Mouse (Mus musculus) hindbrain, embryonic 11.5 days (tissue): ENCODE data around the gene Dph6. TPM values are rescaled to one million over a fixed set of nuclear protein-coding genes. Genes with fewer than 3 reads are reported as not detected.
"Not testable (repeated sequence)": the region's sequence is repeated elsewhere in the genome, so short reads cannot be mapped to it uniquely, and the experiment has no call there.

Experiments used
- ATAC-seq: fragments of 200-750 bp; cut with Nextera tagmentation; 2 replicates; pipeline ENCODE4 v1.8.0; 2017; ENCODE audit warnings: mild to moderate bottlenecking, moderate TSS enrichment, moderate library complexity; ENCODE audit not compliant: low FRiP score
- DNase-seq: peaks from one replicate; pipeline ENCODE4 v3.0.0-alpha.2; 2015; ENCODE audit warnings: low spot score
- H3K27ac ChIP-seq: fragments of 300-500 bp; sonication (generic); 2 replicates; pipeline ENCODE4 v1.5.1; 2014; ENCODE audit warnings: mild to moderate bottlenecking, low read depth, low read length
- H3K27me3 ChIP-seq: fragments of 300-500 bp; sonication (generic); 2 replicates; pipeline ENCODE4 v1.6.1; 2014; ENCODE audit warnings: mild to moderate bottlenecking, low read length, moderate library complexity, mixed read lengths; ENCODE audit not compliant: control insufficient read depth, insufficient read depth
- H3K36me3 ChIP-seq: fragments of 300-500 bp; sonication (generic); 2 replicates; pipeline ENCODE4 v1.6.1; 2014; ENCODE audit warnings: mild to moderate bottlenecking, low read length, moderate library complexity, mixed read lengths; ENCODE audit not compliant: control insufficient read depth, insufficient read depth
- H3K4me1 ChIP-seq: fragments of 300-500 bp; sonication (generic); replicated peaks from 2 replicates; pipeline ENCODE4 v1.6.1; 2014; ENCODE audit warnings: low read length, mixed read lengths; ENCODE audit not compliant: control insufficient read depth, insufficient read depth
- H3K4me2 ChIP-seq: fragments of 300-500 bp; sonication (generic); replicated peaks from 2 replicates; pipeline ENCODE4 v1.6.1; 2014; ENCODE audit warnings: mild to moderate bottlenecking, low read depth, low read length
- H3K4me3 ChIP-seq: fragments of 300-500 bp; sonication (generic); 2 replicates; pipeline ENCODE4 v1.5.1; 2014; ENCODE audit warnings: low read depth, low read length
- H3K9ac ChIP-seq: fragments of 300-500 bp; sonication (generic); 2 replicates; pipeline ENCODE4 v1.6.1; 2014; ENCODE audit warnings: low read depth, low read length
- H3K9me3 ChIP-seq: fragments of 300-500 bp; sonication (generic); 2 replicates; pipeline ENCODE4 v1.6.1; 2016; ENCODE audit warnings: low read length; ENCODE audit not compliant: control insufficient read depth
- WGBS: fragments of 180-500 bp; shearing (Covaris S2); extraction: QIAGEN DNeasy Blood & Tissue Kit; methylation state at CpG from one replicate; pipeline ENCODE4 v1.1.7; 2014; 5-methylcytosine and 5-hydroxymethylcytosine counted together
- polyA plus RNA-seq: library from polyadenylated mRNA; unstranded; fragments of >200 nt; fragmentation: Nextera tagmentation; extraction: Ambion mirVana; gene quantifications from 2 replicates; pipeline ENCODE4 v1.2.1, GENCODE M21; 2014

Gene Dph6
- polyA plus RNA-seq, 1 experiment from 2014 or later, result 18.4 TPM

DNA sequence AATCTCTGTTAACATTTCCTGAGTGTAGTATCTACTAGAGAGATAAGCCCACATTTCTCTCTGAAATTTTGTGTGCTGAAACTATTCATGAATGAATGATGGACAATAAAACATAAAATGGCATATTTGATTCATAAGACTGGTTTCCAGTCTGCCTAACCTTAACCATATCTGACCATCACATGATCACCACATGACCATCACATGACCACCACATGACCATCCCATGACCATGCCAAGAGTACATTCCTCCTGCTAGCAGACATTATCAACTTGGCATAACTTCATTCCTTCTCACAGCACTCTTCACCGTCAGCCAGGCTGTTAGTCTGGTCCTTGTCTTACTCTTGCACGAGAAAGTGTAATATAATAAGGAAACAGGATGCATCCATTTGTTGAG lies 10.9 kb downstream of the Dph6 start:
- no peaks in the 10 kb centered on the region for H3K4me1 ChIP-seq
- no peak overlapping the region for H3K4me2 ChIP-seq
- no peaks in the 10 kb centered on the region for H3K36me3 ChIP-seq
- no peaks in the 10 kb centered on the region for H3K9me3 ChIP-seq
- ATAC-seq, result no peak
- no peak for DNase-seq
- H3K27ac ChIP-seq, result no peak overlapping the region
- 97% methylated on average over 2 of the region's 2 CpGs for WGBS
- H3K9ac ChIP-seq, result no peak overlapping the region
- no peak overlapping the region for H3K4me3 ChIP-seq
- no peaks in the 10 kb centered on the region for H3K27me3 ChIP-seq

GRCm38 (mm10) chr2:114624683-114625082 lies 30.1 kb downstream of the Dph6 start:
- no peaks in the 10 kb centered on the region for H3K27me3 ChIP-seq
- H3K27ac ChIP-seq, result no peak overlapping the region
- DNase-seq, result peak; percentile 25
- no peak for ATAC-seq
- 37% methylated on average over 4 of the region's 4 CpGs for WGBS
- no peak overlapping the region for H3K4me3 ChIP-seq
- no peaks in the 10 kb centered on the region for H3K4me1 ChIP-seq
- H3K36me3 ChIP-seq, result no peaks in the 10 kb centered on the region
- H3K9ac ChIP-seq, result no peak overlapping the region
- H3K4me2 ChIP-seq, result no peak overlapping the region
- no peaks in the 10 kb centered on the region for H3K9me3 ChIP-seq

- ATAC-seq, result peak; percentile 58; the same call in 1 of the 2 replicates
- no peak overlapping the region for H3K9ac ChIP-seq
These were observed 32.2 kb downstream of the Dph6 start for GRCm38 (mm10) chr2:114622550-114622939.

GRCm38 (mm10) chr2:114621781-114622549 lies 32.8 kb downstream of the Dph6 start:
- H3K4me3 ChIP-seq, result no peak overlapping the region
- no peaks in the 10 kb centered on the region for H3K4me1 ChIP-seq
- peak; percentile 59; the same call in 1 of the 2 replicates for ATAC-seq
- H3K27me3 ChIP-seq, result no peaks in the 10 kb centered on the region
- 50% methylated on average over 5 of the region's 5 CpGs for WGBS
- DNase-seq, result peak; percentile 52
- no peaks in the 10 kb centered on the region for H3K36me3 ChIP-seq
- H3K9ac ChIP-seq, result no peak overlapping the region
- no peak overlapping the region for H3K27ac ChIP-seq
- H3K4me2 ChIP-seq, result no peak overlapping the region
- H3K9me3 ChIP-seq, result no peaks in the 10 kb centered on the region

More at GRCm38 (mm10) chr2:114622550-114622939, 32.2 kb downstream of the Dph6 start:
- WGBS, result 9% methylated on average over 2 of the region's 2 CpGs
- H3K9me3 ChIP-seq, result no peaks in the 10 kb centered on the region
- H3K27ac ChIP-seq, result no peak overlapping the region
- H3K4me2 ChIP-seq, result no peak overlapping the region
- no peaks in the 10 kb centered on the region for H3K4me1 ChIP-seq
- no peaks in the 10 kb centered on the region for H3K36me3 ChIP-seq
- DNase-seq, result peak; percentile 27
- H3K4me3 ChIP-seq, result no peak overlapping the region
- H3K27me3 ChIP-seq, result no peaks in the 10 kb centered on the region

- no peaks in the 10 kb centered on the region for H3K9me3 ChIP-seq
- ATAC-seq (peak; percentile 77; the same call in 1 of the 2 replicates), DNase-seq (peak; percentile 36)
- H3K27me3 ChIP-seq, result no peaks in the 10 kb centered on the region
- no peaks in the 10 kb centered on the region for H3K4me1 ChIP-seq
- no peak overlapping the region for H3K4me2 ChIP-seq
- WGBS, result 46% methylated on average over 2 of the region's 2 CpGs
- H3K36me3 ChIP-seq, result no peaks in the 10 kb centered on the region
- H3K9ac ChIP-seq, result no peak overlapping the region
- no peak overlapping the region for H3K27ac ChIP-seq
- no peak overlapping the region for H3K4me3 ChIP-seq
These were observed 43.2 kb downstream of the Dph6 start for GRCm38 (mm10) chr2:114611576-114611975.

DNA sequence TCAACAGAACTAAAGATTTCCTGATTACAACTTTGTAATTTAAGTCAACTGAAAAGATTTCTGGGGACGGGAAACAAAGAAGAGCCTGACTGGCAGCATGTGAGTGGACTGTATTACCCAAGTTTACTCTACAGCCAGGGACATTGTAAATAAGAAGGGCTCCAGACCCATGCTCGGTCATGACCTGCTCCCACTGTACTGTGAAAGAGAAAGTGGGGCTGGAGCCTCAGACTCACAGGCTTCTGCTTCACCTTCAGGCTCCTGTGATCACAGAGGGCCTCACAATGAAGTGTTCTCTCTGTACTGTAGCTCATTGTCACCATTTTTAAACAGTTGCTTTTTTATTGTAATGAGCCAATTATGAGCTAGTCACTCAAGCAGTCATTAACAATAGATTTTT lies 44.7 kb downstream of the Dph6 start:
- no peaks in the 10 kb centered on the region for H3K36me3 ChIP-seq
- ATAC-seq, result peak; percentile 77
- H3K27ac ChIP-seq, result 0 out of 2 replicates have a peak overlapping the region, but pooled peaks have one; percentile 2

DNA sequence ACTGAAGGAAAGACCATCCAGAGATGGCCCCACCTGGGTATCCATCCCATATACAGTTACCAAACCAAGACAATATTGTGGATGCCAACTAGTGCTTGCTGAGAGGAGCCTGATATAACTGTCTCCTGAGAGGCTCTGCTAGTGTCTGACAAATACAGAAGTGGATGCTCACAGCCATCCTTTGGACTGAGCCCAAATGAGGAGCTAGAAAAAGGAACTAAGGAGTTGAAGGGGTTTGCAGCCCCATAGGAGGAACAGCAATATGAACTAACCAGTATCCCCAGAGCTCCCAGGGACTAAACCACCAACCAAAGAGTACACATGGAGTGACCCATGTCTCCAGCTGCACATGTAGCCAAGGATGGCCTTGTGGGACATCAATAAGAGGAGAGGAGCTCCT lies 49.6 kb downstream of the Dph6 start:
- H3K27me3 ChIP-seq, H3K9ac ChIP-seq, H3K4me1 ChIP-seq, H3K4me3 ChIP-seq, H3K27ac ChIP-seq, DNase-seq, H3K36me3 ChIP-seq, H3K9me3 ChIP-seq, ATAC-seq, H3K4me2 ChIP-seq: not testable (repeated sequence)

More for the DNA sequence above, 44.7 kb downstream of the Dph6 start:
- Histone ChIP-seq H3K4me2 (no peak overlapping the region), H3K9ac (no peak overlapping the region), H3K27me3 (no peaks in the 10 kb centered on the region), H3K4me3 (no peak overlapping the region), H3K4me1 (no peaks in the 10 kb centered on the region), H3K9me3 (no peaks in the 10 kb centered on the region)
- DNase-seq, result peak; percentile 17
- WGBS, result 24% methylated on average over 2 of the region's 2 CpGs

DNA sequence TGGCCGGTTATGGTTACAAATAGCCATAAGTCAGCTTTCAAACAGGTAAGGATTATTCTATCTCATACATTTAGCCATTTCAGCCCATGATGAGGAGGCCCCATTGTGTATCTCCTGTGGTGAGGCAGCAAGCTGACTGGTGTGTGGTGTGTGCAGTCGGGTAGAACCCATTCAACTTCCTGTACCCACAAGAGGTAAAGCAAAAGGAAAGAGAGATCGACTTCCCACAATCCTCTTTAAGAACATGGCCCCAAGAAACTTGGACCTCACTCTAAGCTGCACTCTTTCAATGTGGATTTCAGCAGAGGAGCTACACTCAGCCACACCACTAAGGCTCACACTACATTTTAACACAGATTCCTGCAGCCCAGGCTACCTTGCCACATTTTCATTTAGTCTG lies 53.6 kb downstream of the Dph6 start:
- no peaks in the 10 kb centered on the region for H3K4me1 ChIP-seq
- H3K36me3 ChIP-seq, result no peaks in the 10 kb centered on the region
- no peaks in the 10 kb centered on the region for H3K9me3 ChIP-seq
- H3K4me3 ChIP-seq, result no peak overlapping the region
- WGBS, result 88% methylated on average over 3 of the region's 3 CpGs
- H3K4me2 ChIP-seq, result no peak overlapping the region
- H3K9ac ChIP-seq, result no peak overlapping the region
- no peak for ATAC-seq
- H3K27me3 ChIP-seq, result no peaks in the 10 kb centered on the region
- no peak overlapping the region for H3K27ac ChIP-seq
- no peak for DNase-seq

DNA sequence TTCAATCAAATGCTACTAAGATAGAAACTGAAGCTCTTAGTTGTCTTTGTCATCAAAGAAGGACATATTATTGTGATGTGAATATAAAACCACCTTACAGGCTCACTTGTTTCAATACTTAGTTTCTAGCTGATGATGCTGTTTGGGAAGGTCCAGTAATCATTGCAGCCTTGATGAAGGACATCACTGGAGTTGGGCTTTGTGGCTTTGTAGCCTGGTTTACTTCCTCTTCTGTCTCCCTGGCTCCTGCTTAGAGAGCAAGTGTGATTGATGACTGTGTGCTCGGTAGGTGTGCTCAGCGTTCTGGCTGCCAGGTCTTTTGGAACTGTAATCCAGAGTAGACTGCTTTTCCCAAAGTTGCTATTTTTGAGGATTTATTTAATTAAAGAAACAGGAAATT lies 55.0 kb downstream of the Dph6 start:
- H3K9me3 ChIP-seq, result no peaks in the 10 kb centered on the region
- no peaks in the 10 kb centered on the region for H3K27me3 ChIP-seq
- no peaks in the 10 kb centered on the region for H3K36me3 ChIP-seq
- H3K27ac ChIP-seq, result no peak overlapping the region
- H3K9ac ChIP-seq, result no peak overlapping the region
- no peak overlapping the region for H3K4me2 ChIP-seq
- H3K4me1 ChIP-seq, result no peaks in the 10 kb centered on the region
- no peak overlapping the region for H3K4me3 ChIP-seq
- 33% methylated on average over 2 of the region's 2 CpGs for WGBS
- no peak for ATAC-seq
- DNase-seq, result no peak
